Mouse (Mus musculus) megakaryocyte-erythroid progenitor cell, adult 5-6 weeks (primary cell): ENCODE data around the gene Fgf15. TPM values are rescaled to one million over a fixed set of nuclear protein-coding genes. Genes with fewer than 3 reads are reported as not detected.

Experiments used
- ATAC-seq: replicated peaks from 2 replicates; pipeline ENCODE4 v1.8.0; 2016; ENCODE audit warnings: mild to moderate bottlenecking, inconsistent platforms; ENCODE audit not compliant: severe bottlenecking, poor library complexity, low FRiP score, low TSS enrichment
- total RNA-seq, 2 experiments: library from RNA; stranded (forward) in 1 of 2; stranded (reverse) in 1 of 2; fragments of 200-1000, 215-1000 nt in 1 of 2; fragments of >200 nt in 1 of 2; fragmentation: Nextera tagmentation in 1 of 2; gene quantifications; 2 replicates each; pipeline ENCODE4 v1.2.3; 2014 to 2017

The Fgf15 gene
- total RNA-seq (2014; fragmentation: Nextera tagmentation), result not detected in 2 replicates
- 0.52 and 0.88 TPM in 2 replicates for total RNA-seq (2017)

DNA sequence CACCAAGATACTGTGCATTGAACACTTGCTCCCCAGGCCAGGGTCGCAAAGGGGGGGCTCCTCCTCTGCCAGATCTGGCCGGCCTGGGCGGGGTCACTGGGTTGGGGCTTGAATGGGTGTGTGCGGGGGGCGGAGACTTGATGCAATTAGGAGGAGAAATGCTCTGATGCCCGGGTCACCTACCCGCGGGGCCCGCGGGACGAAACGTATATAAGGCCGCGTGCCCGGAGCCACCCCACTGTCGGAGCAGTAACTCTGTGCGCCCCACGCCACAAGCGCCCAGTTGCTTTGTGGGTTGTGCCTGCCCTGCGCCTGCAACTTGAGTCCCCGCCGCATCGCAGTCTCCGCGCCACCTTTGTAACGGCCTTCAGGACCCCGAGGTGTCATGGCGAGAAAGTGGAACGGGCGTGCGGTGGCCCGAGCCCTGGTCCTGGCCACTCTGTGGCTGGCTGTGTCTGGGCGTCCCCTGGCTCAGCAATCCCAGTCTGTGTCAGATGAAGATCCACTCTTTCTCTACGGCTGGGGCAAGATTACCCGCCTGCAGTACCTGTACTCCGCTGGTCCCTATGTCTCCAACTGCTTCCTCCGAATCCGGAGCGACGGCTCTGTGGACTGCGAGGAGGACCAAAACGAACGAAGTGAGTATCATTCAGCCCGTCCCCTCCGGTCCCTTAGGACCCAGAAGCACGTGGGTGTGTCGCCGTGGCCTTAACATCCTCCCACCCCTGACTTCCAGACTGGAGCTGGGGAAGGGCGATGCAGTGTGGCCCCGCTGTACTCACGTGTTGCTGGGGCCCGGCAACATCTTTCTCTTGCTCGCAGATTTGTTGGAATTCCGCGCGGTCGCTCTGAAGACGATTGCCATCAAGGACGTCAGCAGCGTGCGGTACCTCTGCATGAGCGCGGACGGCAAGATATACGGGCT lies at the start of gene Fgf15:
TSS of gene Fgf15 (plus strand) at position 238 of the 925 bp plus-strand sequence.
- ATAC-seq, result peak; percentile 20; the same call in 1 of the 2 replicates

DNA sequence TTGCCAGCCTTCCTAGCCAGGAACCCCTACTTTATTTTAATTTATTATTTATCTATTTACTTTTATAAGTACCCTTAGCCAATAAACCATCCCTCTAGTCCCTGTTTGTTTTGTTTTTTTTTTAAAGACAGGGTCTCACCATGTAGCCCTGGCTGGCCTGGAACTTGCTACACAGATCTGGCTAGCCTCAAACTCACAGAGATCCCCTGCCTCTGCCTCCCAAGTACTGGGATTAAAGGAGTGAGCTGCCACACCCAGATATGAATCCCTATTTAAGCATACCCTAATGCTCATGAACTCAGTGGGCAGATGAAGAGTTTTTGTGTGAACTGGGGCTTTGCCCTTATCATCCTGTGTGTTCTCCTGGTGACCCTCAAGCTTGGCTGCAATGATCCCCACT lies 49.3 kb upstream of the Fgf15 start, which contains the start of gene Fgf4:
TSS of gene Fgf4 (plus strand) at position 301 of the 400 bp plus-strand sequence.
- ATAC-seq, result no peak

DNA sequence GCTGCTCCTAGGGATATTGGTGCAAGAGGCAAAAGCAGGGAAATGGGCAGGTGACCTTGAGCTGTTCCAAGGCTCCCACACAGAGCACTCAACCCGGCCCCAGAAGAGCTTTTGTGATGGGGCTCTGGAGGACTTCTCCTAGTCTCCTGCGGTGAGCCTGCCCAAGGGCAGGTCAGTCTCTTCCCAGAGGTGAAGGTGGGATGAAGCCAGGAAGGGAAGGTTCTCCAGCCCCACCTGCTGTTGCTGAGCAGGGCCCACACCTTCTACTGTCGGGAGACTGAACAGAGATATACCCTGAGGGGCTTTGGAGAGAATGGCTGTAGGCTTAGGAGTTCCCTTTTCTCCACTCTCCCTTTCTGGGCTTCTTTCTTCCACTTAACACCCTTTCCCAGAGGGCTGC lies 45.0 kb upstream of the Fgf15 start:
- ATAC-seq, result no peak

DNA sequence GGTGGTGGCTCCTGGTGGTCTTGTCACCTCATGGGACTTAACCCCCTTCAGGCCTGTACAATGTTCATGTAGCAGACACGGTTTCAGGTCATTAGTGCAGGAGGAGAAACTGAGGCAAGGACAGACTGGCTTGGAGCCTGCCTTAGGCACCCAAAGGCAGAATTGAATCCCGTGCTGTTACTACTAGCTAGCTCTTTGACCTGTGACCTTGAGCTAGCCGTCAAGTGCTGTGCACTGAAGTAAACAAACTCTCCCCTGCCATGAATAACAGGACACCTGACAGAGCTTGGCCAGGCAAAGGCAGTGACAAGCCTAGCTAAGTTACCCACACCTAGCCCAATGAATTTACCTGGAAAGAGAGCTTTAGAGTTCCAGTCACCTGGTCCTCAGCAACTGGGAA lies 41.4 kb upstream of the Fgf15 start:
- ATAC-seq, result no peak

GRCm38 (mm10) chr7:144857158-144857557 lies 39.2 kb upstream of the Fgf15 start:
- no peak for ATAC-seq

DNA sequence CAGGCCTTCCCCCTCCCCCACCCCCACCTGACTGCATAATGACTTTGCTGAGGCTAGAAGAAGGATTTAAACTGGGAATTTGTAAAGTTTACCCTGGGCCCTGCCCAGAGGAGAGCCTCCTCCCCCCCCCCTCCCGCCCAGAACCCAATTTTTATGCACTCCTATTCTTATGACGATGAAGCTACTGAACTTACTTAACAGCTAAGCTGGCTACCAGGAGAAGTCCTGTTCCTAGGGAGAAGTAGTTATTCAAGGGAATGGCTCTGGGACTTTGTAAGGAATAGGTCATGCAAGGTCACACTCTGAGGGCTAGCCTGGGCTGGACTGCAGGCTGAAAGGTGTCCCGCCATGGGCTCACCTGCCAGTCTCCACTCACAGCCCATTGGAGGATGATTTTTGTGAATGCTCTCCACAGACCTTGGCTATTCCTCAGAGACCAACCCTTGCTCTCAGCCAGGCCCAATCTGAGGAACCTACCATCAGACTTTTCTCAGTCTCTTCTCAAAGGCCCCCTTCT lies 38.4 kb upstream of the Fgf15 start:
- ATAC-seq, result no peak

DNA sequence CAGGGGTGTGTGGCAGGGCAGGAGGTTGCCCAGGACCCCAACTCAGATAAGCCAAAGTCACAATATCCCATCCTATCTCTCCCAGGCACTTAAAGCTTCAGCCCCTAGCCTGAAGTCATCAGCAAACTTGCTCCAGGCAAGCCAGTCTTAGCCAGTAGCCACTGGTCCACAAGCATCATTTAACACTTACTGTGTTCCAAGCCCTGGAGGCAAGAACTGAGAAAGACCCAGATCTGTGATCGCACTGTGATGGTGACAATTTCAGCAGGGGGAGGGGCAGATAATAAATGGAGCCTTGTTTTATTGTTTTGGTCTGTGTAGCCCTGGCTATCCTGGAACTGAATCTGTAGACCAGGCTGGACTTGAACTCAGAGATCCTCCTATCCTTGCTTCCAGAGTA lies 37.6 kb upstream of the Fgf15 start:
- no peak for ATAC-seq

DNA sequence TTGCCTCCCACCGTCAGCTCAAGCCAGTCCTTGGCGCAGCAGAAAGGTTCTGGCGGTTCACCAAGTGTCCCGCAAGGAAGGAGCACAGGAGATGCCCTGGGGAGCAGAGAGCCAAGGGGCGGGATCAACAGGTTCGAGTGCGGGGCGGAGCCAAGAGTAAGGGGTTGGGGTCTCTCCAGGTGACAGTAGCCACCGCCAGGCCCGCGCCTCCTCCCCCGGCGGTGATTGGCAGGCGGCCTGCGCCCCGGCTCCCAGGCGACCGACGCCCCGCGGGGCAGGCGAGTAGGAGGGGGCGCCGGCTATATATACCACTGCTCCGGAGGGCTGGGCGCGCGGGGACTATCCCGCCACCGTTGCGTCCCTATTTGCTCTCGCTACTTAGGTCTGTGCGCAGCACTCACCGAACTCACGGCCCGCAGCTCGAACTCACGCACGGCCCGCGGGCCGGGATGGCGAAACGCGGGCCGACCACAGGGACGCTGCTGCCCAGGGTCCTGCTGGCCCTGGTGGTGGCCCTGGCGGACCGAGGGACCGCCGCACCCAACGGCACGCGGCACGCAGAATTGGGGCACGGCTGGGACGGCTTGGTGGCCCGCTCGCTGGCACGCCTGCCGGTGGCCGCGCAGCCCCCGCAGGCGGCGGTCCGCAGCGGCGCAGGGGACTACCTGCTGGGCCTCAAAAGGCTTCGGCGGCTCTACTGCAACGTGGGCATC lies 35.1 kb upstream of the Fgf15 start:
- ATAC-seq, result no peak

DNA sequence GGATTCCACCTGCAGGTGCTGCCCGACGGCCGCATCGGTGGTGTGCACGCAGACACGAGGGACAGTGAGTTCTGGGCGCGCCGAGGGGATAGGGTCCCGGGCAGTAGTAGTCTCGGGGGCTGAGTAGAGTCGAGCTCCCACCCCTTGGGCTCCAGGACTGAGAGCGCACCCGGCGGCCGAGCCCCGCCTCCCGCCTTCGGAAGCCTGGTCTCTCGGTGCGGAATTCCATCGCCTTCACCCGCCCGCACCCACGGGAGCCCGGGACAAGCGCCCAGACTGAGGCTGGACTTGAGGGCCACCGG lies 34.6 kb upstream of the Fgf15 start:
- no peak for ATAC-seq

DNA sequence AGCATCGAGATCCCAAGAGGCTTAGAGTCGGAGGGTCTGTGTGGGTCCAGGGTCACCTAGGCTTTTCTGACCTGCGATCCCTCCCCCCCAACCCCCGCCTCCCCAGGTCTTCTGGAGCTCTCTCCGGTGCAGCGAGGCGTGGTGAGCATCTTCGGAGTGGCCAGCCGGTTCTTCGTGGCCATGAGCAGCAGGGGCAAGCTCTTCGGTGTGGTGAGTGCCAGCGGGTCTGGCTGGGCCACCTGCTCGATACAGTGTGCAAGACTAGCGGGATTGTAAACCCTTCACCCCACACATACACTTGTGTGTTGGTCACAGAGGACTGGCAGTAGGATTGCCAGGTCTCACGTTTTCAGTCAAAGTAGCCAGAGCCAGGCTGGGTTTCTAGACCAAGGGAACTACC lies 34.2 kb upstream of the Fgf15 start:
- no peak for ATAC-seq

GRCm38 (mm10) chr7:144862712-144863111 lies 33.6 kb upstream of the Fgf15 start:
- no peak for ATAC-seq

- no peak for ATAC-seq
Measured at GRCm38 (mm10) chr7:144863196-144863595, 33.1 kb upstream of the Fgf15 start.

DNA sequence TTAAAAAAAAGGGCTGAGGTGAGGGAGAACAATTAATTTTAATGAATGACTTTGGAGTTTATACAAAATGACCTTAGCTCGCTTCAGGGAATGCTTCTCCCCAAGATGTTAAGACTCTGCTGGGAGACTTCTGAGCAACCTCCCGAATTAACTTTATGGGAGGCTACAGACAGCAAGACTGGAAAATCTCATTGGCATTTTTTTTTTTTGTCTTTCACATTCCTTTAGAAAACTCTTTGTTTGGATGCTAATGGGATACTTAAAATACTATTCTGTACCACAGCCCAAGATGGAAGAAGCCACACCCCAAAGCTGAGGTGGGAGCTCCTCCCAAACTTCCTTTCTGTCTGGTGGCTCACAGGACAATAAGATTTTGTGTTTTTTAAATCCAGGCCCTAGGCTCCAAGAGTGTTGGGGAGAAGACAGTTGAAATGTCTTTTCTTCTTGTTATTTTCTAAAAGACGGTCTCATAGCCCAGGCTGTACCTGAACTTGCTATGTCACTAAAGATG lies 32.1 kb upstream of the Fgf15 start:
- no peak for ATAC-seq

- ATAC-seq, result no peak
Measured at GRCm38 (mm10) chr7:144867161-144867560, 29.2 kb upstream of the Fgf15 start.

DNA sequence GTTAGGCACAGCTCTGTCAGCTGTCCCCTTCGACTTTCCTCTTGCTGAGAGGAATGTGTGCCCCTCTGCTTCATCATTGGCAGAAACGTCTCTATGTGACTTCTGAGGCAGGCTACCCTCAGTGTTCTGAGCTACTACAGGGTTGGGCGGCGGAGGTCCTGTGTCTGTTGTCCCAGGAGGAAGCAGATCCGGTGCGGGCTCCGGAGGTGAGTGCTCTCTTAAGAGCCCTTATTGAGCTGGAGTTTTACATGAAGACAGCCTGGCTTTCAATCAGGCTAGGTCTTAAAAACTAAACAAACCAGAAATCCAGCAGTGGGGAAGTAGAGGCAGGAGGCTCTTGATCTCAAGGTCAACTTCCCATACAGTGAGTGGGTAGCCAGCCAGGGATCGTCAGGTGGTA lies 28.7 kb upstream of the Fgf15 start:
- no peak for ATAC-seq

GRCm38 (mm10) chr7:144872420-144872819 lies 23.9 kb upstream of the Fgf15 start:
- no peak for ATAC-seq

DNA sequence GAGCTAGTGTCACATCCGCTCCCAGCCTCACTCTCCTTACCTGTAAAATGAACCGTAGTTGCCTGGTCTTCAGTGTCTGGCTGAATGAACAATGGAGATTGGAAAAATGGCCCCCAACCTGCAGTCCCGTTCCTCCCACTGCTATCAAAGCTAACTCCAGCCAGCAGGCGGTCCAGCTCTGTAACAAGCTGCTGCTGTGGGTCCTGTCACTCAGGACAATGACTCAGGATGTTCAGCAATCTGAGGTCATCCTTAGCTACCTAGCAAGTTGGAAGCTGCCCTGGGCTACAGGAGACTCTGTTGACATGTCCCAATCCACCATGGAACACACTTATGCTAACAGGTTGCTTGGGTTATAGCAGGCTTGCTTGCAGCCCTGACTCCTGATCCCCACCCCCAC lies 23.2 kb upstream of the Fgf15 start:
- ATAC-seq, result no peak

DNA sequence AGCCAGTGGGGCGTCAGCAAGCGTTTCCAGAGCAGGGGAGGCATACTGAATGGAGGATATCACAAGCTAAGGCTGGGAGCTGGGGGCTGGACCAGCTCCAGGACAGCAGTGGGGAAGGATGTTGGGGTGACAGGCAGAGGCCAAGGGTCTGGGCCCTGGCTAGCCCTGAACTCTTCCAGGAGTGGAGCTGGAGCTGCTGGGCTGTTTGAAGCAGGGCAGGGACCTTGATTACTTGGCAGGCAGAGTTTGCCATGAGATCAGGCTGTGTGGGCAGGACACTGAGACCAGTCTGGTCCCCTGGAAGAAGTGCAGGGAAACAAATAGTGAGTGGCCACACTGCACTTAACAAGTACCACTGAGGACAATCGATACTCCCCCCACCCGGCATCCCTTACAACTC lies 22.1 kb upstream of the Fgf15 start:
- no peak for ATAC-seq

GRCm38 (mm10) chr7:144878401-144878800 lies 17.9 kb upstream of the Fgf15 start:
- no peak for ATAC-seq

DNA sequence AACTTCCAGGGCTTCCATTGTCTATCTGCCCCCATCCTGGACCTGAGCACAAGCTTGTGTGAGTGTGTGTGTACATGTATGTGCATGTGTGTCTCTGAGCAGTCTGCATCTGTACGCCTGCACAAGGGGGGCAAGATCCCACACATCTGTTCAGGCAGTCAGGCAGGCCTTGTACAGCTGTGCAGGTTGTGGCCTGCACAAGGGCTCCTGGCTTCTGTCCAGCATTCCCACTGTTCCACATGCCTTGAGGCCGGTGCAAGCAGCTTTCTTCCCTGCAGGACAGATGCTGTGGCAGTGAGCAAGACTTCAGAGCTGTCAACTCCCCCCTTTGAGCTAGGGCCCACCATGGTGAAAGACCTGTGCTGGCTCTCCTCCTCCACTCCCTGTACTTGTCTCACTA lies 13.2 kb upstream of the Fgf15 start:
- ATAC-seq, result no peak
